Mouse (Mus musculus): ENCODE measurements around the gene Adamts10.

DNA sequence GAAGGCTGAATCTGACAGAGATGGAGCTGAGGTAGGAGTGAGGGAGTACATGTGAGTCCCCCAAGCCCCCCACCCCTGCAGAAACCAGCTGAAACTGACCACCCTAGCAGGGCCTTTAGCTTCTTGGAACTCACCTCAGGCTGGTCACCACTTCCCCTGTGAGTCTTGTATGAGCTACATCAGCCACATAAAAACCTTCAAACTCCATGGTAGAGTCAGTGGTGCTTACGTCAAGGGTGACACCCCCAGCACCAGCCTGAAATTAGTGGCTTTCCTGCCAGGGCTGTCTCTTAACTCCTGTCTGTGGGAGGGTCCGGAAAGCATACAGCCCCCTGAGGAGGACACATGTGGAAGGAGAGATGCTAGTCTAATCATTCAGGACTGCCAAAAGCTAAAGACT lies 32.6 kb upstream of the Adamts10 start:
- no peak for TF ChIP-seq CTCF (conservative IDR thresholded peaks at IDR 0.05; ENCODE audit: low read length)
- no peak for TF ChIP-seq POU5F1 (IDR thresholded peaks at IDR 0.05; ENCODE audit: borderline replicate concordance, low read length)
- no peak for TF ChIP-seq NANOG (IDR thresholded peaks at IDR 0.05; ENCODE audit: borderline replicate concordance, low read length)

All from E14TG2a.4 (cell line).